Mouse (Mus musculus) C2C12 (cell line): ENCODE measurements around the gene Ncapd3. TPM values are rescaled to one million over a fixed set of nuclear protein-coding genes. Genes with fewer than 3 reads are reported as not detected.

ENCODE experiments used
- H3K27me3 ChIP-seq: one replicate; pipeline ENCODE4 v1.6.1; 2011; ENCODE audit not compliant: control insufficient read depth, insufficient read depth, insufficient read length
- H3K36me3 ChIP-seq: one replicate; pipeline ENCODE4 v1.6.1; 2011; ENCODE audit not compliant: control insufficient read depth, insufficient read depth
- H3K4me3 ChIP-seq: one replicate; pipeline ENCODE4 v1.5.1; 2011; ENCODE audit warnings: mild to moderate bottlenecking, control low read depth; ENCODE audit not compliant: poor library complexity, insufficient read depth, severe bottlenecking
- H3K79me2 ChIP-seq: one replicate; pipeline ENCODE4 v1.6.1; 2011; ENCODE audit not compliant: control insufficient read depth, insufficient read depth
- H3K79me3 ChIP-seq: one replicate; pipeline ENCODE4 v1.6.1; 2011; ENCODE audit warnings: low read depth, control low read depth
- H3ac ChIP-seq: one replicate; pipeline ENCODE3; 2011; ENCODE audit warnings: low read depth; ENCODE audit not compliant: control insufficient read depth, insufficient read length
- CEBPB ChIP-seq: IDR thresholded peaks from one replicate; pipeline ENCODE4 v1.6.1; 2011; ENCODE audit warnings: low read depth, mild to moderate bottlenecking, control low read depth, moderate library complexity
- CTCF ChIP-seq: IDR thresholded peaks from one replicate; pipeline ENCODE4 v1.5.1; 2011; ENCODE audit not compliant: control insufficient read depth, insufficient read depth, insufficient read length
- FOSL1 ChIP-seq: IDR thresholded peaks from one replicate; pipeline ENCODE4 v1.8.0; 2011; ENCODE audit warnings: mild to moderate bottlenecking, low read length; ENCODE audit not compliant: poor library complexity, insufficient read depth, severe bottlenecking
- MAX ChIP-seq: IDR thresholded peaks from one replicate; pipeline ENCODE4 v1.6.1; 2011; ENCODE audit warnings: mild to moderate bottlenecking, control low read depth
- MYOD1 ChIP-seq: IDR thresholded peaks from one replicate; pipeline ENCODE4 v1.6.1; 2011; ENCODE audit warnings: low read depth; ENCODE audit not compliant: control insufficient read depth, insufficient read length
- MYOG ChIP-seq: IDR thresholded peaks from one replicate; pipeline ENCODE4 v1.6.1; 2011; ENCODE audit not compliant: control insufficient read depth, insufficient read length; ENCODE audit errors: extremely low read depth
- USF1 ChIP-seq: IDR thresholded peaks from one replicate; pipeline ENCODE4 v1.6.1; 2011; ENCODE audit warnings: low read depth, mild to moderate bottlenecking, control low read depth, moderate library complexity
- polyA plus RNA-seq: library from polyadenylated mRNA; unstranded; fragments of >200 nt; fragmentation: generic; extraction: Trizol; gene quantifications from one replicate; pipeline ENCODE4 v1.2.1, GENCODE M21; 2012; ENCODE audit warnings: missing spikeins

Ncapd3 gene
- polyA plus RNA-seq, 1 experiment: 12.5 TPM

GRCm38 (mm10) chr9:27005933-27006332 lies 24.0 kb upstream of the Ncapd3 start:
- H3K36me3 ChIP-seq: peaks cover 63% of the 10 kb centered on the region
- TF ChIP-seq MAX (no peak), MYOG (no peak), USF1 (no peak), CEBPB (no peak), FOSL1 (no peak), CTCF (no peak), MYOD1 (no peak)
- H3K79me3 ChIP-seq: peaks cover under 1% of the 10 kb centered on the region
- H3K79me2 ChIP-seq: peaks cover 10% of the 10 kb centered on the region
- H3ac ChIP-seq: no peak overlapping the region
- no peak overlapping the region for H3K4me3 ChIP-seq
- no peaks in the 10 kb centered on the region for H3K27me3 ChIP-seq

- H3K4me3 ChIP-seq: no peak overlapping the region
- TF ChIP-seq USF1: no peak
- TF ChIP-seq CTCF: no peak
- no peak for TF ChIP-seq MAX
- TF ChIP-seq MYOG: no peak
- TF ChIP-seq MYOD1: no peak
- no peak for TF ChIP-seq CEBPB
- no peak for TF ChIP-seq FOSL1
- H3ac ChIP-seq: no peak overlapping the region
- H3K36me3 ChIP-seq: peaks cover 73% of the 10 kb centered on the region
- peaks cover under 1% of the 10 kb centered on the region for H3K79me2 ChIP-seq
- no peaks in the 10 kb centered on the region for H3K27me3 ChIP-seq
- H3K79me3 ChIP-seq: no peaks in the 10 kb centered on the region
Observed at GRCm38 (mm10) chr9:27006866-27007265, 23.1 kb upstream of the Ncapd3 start.

- no peaks in the 10 kb centered on the region for H3K79me2 ChIP-seq
- no peak overlapping the region for H3K4me3 ChIP-seq
- TF ChIP-seq MYOD1: no peak
- no peak for TF ChIP-seq FOSL1
- no peak for TF ChIP-seq CTCF
- no peak for TF ChIP-seq MYOG
- no peak for TF ChIP-seq MAX
- no peak for TF ChIP-seq CEBPB
- TF ChIP-seq USF1: no peak
- H3ac ChIP-seq: no peak overlapping the region
- H3K79me3 ChIP-seq: no peaks in the 10 kb centered on the region
- peaks cover 65% of the 10 kb centered on the region for H3K36me3 ChIP-seq
- no peaks in the 10 kb centered on the region for H3K27me3 ChIP-seq
Observed at GRCm38 (mm10) chr9:27009231-27009630, 20.7 kb upstream of the Ncapd3 start.

- Histone ChIP-seq H3K27me3 (no peaks in the 10 kb centered on the region), H3K36me3 (peaks cover 58% of the 10 kb centered on the region), H3ac (no peak overlapping the region), H3K79me3 (no peaks in the 10 kb centered on the region), H3K4me3 (no peak overlapping the region), H3K79me2 (no peaks in the 10 kb centered on the region)
- TF ChIP-seq MYOD1 (no peak), FOSL1 (no peak), MAX (no peak), CEBPB (no peak), MYOG (no peak), USF1 (no peak), CTCF (no peak)
Observed at GRCm38 (mm10) chr9:27011572-27011971, 18.4 kb upstream of the Ncapd3 start.

GRCm38 (mm10) chr9:27018961-27019360 lies 11.0 kb upstream of the Ncapd3 start:
- Histone ChIP-seq H3K79me2 (peaks cover 45% of the 10 kb centered on the region), H3ac (no peak overlapping the region), H3K36me3 (peaks cover 35% of the 10 kb centered on the region), H3K79me3 (peaks cover 20% of the 10 kb centered on the region), H3K4me3 (no peak overlapping the region), H3K27me3 (no peaks in the 10 kb centered on the region)
- no peak for TF ChIP-seq MYOD1
- no peak for TF ChIP-seq MAX
- no peak for TF ChIP-seq USF1
- TF ChIP-seq CTCF: no peak
- no peak for TF ChIP-seq CEBPB
- TF ChIP-seq MYOG: no peak
- no peak for TF ChIP-seq FOSL1

- peaks cover 8% of the 10 kb centered on the region for H3K36me3 ChIP-seq
- peaks cover 36% of the 10 kb centered on the region for H3K79me3 ChIP-seq
- H3K79me2 ChIP-seq: peaks cover 87% of the 10 kb centered on the region
- no peak overlapping the region for H3ac ChIP-seq
- no peak overlapping the region for H3K4me3 ChIP-seq
- no peaks in the 10 kb centered on the region for H3K27me3 ChIP-seq
- TF ChIP-seq MYOD1 (no peak), USF1 (no peak), MAX (no peak), CTCF (no peak), FOSL1 (no peak), CEBPB (no peak), MYOG (no peak)
Observed at GRCm38 (mm10) chr9:27023681-27024080, 6.3 kb upstream of the Ncapd3 start.
